Comparison of ENCODE assay signal across 17 mouse cellular contexts in the genomic region with DNA sequence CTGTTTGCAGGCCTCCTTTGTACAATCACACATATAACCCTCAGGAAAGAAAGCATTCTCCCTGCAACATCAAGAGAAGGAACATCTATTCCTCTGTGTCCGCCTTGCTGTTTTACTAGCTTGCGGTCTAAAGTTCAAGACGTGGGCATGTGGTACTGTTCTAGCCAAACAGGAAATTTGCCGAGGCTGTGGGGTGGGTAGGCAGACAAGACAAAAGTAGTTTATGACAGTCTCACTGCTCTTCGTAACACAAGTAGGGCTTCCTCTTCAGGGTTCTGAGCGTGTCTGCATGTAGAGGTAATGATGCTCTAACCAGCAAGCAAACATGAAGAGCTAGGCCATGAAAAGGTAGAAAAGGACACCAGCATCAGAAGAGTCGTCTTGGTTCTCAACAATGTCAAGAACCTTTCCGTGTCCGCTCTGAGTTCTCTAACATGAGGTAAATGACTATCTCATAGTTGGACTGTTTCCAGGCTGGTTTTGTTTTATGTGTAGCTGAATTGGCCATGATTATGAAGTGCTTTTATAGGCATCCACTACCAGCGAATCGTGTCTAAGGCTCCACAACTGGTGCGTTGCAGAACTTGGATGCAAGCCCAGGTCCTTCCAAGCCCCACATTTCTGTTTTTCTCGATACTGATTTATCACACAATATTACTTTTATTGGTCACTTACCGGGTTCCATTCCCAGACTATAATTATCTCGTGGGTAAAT. TPM values are rescaled to one million over a fixed set of nuclear protein-coding genes. Genes with fewer than 3 reads are reported as not detected.
DNase-seq lines count a peak whose midpoint lies in the region; ATAC-seq and TF ChIP-seq lines count a peak whose summit lies in the region.
"Had no signal": no experiment of that assay in that cellular context is flagged by ENCODE, and none has a peak within 500 bp of the region (broad histone marks: within the 10 kb centered on the region; RNA-seq: fewer than 3 reads in every experiment).

No protein-coding gene starts in this region.

- 67% methylated on average over 15 of the region's 15 CpGs for WGBS in embryonic facial prominence, embryonic 14.5 days
- WGBS in embryonic facial prominence, embryonic 10.5 days = 94% methylated on average over 15 of the region's 15 CpGs
- 51% methylated on average over 15 of the region's 15 CpGs for WGBS in spleen, adult 2 months

- TF ChIP-seq CTCF in spleen, adult 2 months (IDR thresholded peaks at IDR 0.05; ENCODE audit: extremely low read depth, insufficient read depth, insufficient read length, insufficient replicate concordance) = no peak

- peak; percentile 80 for DNase-seq in embryonic facial prominence, embryonic 14.5 days (ENCODE audit: low spot score)
- DNase-seq in embryonic facial prominence, embryonic 10.5 days (ENCODE audit: low spot score) = no peak
- DNase-seq in spleen, adult 2 months (ENCODE audit: low read depth in 1 of 2, low spot score in 2 of 2) = peak; percentile 52 to 63
- DNase-seq in spleen, postnatal 14 days (ENCODE audit: low spot score in 2 of 2) = no peak
- DNase-seq in thymus, postnatal 36 days = peak; percentile 59 to 71
- no peak for DNase-seq in adrenal gland, adult (ENCODE audit: inconsistent age in 2 of 2, low spot score in 1 of 2)
- DNase-seq in cerebellum, adult 18-20 months = no peak
- DNase-seq: adrenal gland, adult 2 months; gastrocnemius, postnatal 25 days; kidney, postnatal 10 days; retina, postnatal 1 day had no signal

- H3K4me1 ChIP-seq in embryonic facial prominence, embryonic 14.5 days (ENCODE audit: control insufficient read depth, insufficient read depth, low read length) = peaks cover 12% of the 10 kb centered on the region; the same call in 1 of the 2 replicates
- no peaks in the 10 kb centered on the region for H3K4me1 ChIP-seq in embryonic facial prominence, embryonic 10.5 days
- peaks cover 22% of the 10 kb centered on the region; the same call in 1 of the 2 replicates for H3K4me1 ChIP-seq in spleen, adult 2 months (ENCODE audit: control insufficient read depth, insufficient read depth, insufficient read length)
- H3K4me1 ChIP-seq: heart, embryonic 15.5 days; hindbrain, embryonic 13.5 days; neural tube, embryonic 12.5 days had no signal

- no peak overlapping the region for H3K9ac ChIP-seq in embryonic facial prominence, embryonic 14.5 days (ENCODE audit: low read depth, low read length)
- H3K9ac ChIP-seq: heart, embryonic 15.5 days; hindbrain, embryonic 13.5 days; liver, embryonic 15.5 days; neural tube, embryonic 12.5 days had no signal

- H3K27ac ChIP-seq in embryonic facial prominence, embryonic 14.5 days (replicated peaks; ENCODE audit: low read depth, low read length) = no peak overlapping the region
- H3K27ac ChIP-seq in embryonic facial prominence, embryonic 10.5 days (replicated peaks) = no peak overlapping the region
- H3K27ac ChIP-seq in spleen, adult 2 months (ENCODE audit: insufficient read depth, low read length) = peak overlapping the region; percentile 74
- H3K27ac ChIP-seq: heart, embryonic 15.5 days; hindbrain, embryonic 13.5 days; liver, embryonic 15.5 days; neural tube, embryonic 12.5 days had no signal

- no peak overlapping the region for H3K4me2 ChIP-seq in embryonic facial prominence, embryonic 14.5 days (ENCODE audit: low read depth, low read length)
- H3K4me2 ChIP-seq: heart, embryonic 15.5 days; hindbrain, embryonic 13.5 days; liver, embryonic 15.5 days; neural tube, embryonic 12.5 days had no signal

- H3K36me3 ChIP-seq in embryonic facial prominence, embryonic 14.5 days (ENCODE audit: control insufficient read depth, insufficient read depth, low read length) = no peaks in the 10 kb centered on the region
- H3K36me3 ChIP-seq in embryonic facial prominence, embryonic 10.5 days (replicated peaks) = no peaks in the 10 kb centered on the region
- no peaks in the 10 kb centered on the region for H3K36me3 ChIP-seq in spleen, adult 2 months (ENCODE audit: control insufficient read depth, insufficient read depth, low read length)
- H3K36me3 ChIP-seq: heart, embryonic 15.5 days; hindbrain, embryonic 13.5 days; liver, embryonic 15.5 days; neural tube, embryonic 12.5 days had no signal

- H3K27me3 ChIP-seq in embryonic facial prominence, embryonic 14.5 days (replicated peaks; ENCODE audit: control insufficient read depth, insufficient read depth, low read length) = no peaks in the 10 kb centered on the region
- no peaks in the 10 kb centered on the region for H3K27me3 ChIP-seq in embryonic facial prominence, embryonic 10.5 days (replicated peaks; ENCODE audit: low read depth, poor library complexity, severe bottlenecking)
- no peaks in the 10 kb centered on the region for H3K27me3 ChIP-seq in spleen, adult 2 months (ENCODE audit: control insufficient read depth, insufficient read depth, low read length)
- H3K27me3 ChIP-seq: heart, embryonic 15.5 days; hindbrain, embryonic 13.5 days; liver, embryonic 15.5 days; neural tube, embryonic 12.5 days had no signal

- no peak for ATAC-seq in embryonic facial prominence, embryonic 14.5 days (ENCODE audit: low read depth)
- ATAC-seq in megakaryocyte, adult 5-6 weeks (ENCODE audit: poor library complexity, severe bottlenecking) = 0 out of 2 replicates have a peak, but pooled peaks have one; percentile 16

- no peaks in the 10 kb centered on the region for H3K9me3 ChIP-seq in embryonic facial prominence, embryonic 14.5 days (ENCODE audit: control insufficient read depth, low read length)
- no peaks in the 10 kb centered on the region for H3K9me3 ChIP-seq in embryonic facial prominence, embryonic 10.5 days
- H3K9me3 ChIP-seq: heart, embryonic 15.5 days; hindbrain, embryonic 13.5 days; liver, embryonic 15.5 days; neural tube, embryonic 12.5 days had no signal

- H3K4me3 ChIP-seq in embryonic facial prominence, embryonic 14.5 days (ENCODE audit: low read depth, low read length) = no peak overlapping the region
- no peak overlapping the region for H3K4me3 ChIP-seq in embryonic facial prominence, embryonic 10.5 days
- H3K4me3 ChIP-seq in spleen, adult 2 months (ENCODE audit: extremely low read depth, insufficient read depth, insufficient read length) = no peak overlapping the region
- H3K4me3 ChIP-seq: heart, embryonic 15.5 days; hindbrain, embryonic 13.5 days; liver, embryonic 15.5 days; neural tube, embryonic 12.5 days had no signal

- TF ChIP-seq POLR2A in spleen, adult 2 months (IDR thresholded peaks at IDR 0.05; ENCODE audit: low read depth, low read length) = no peak

RNA-seq across cellular contexts. Expression of a gene that starts 13.9 kb away (rescaled TPM):
- polyA plus RNA-seq in embryonic facial prominence, embryonic 14.5 days (2014; fragmentation: Nextera tagmentation; extraction: Ambion mirVana) = 49.7 and 53.0 TPM in 2 replicates
- polyA plus RNA-seq in embryonic facial prominence, embryonic 10.5 days (2016; fragmentation: Nextera tagmentation; extraction: Ambion mirVana) = 8.6 and 9.2 TPM in 2 replicates
- 57.1 and 77.5 TPM in 2 replicates for polyA plus RNA-seq in spleen, adult 2 months (2012; rRNA removed)
- total RNA-seq in megakaryocyte, adult 5-6 weeks (2015) = 16.9 and 18.4 TPM in 2 replicates
- 14.8 and 18.9 TPM in 2 replicates for total RNA-seq in megakaryocyte, adult 5-6 weeks (2017)
- total RNA-seq: MEL had no signal

Comparison
In these comparisons a context has a peak if more than half of its experiments do, and no peak if none do; other contexts are left out.
1. DNase-seq: peak in embryonic facial prominence, embryonic 14.5 days (single experiment), spleen, adult 2 months (2 of 2) and thymus, postnatal 36 days (2 of 2); none in embryonic facial prominence, embryonic 10.5 days (single experiment), spleen, postnatal 14 days (0 of 2), adrenal gland, adult (0 of 2) and cerebellum, adult 18-20 months (0 of 2).